Mouse (Mus musculus) intestine, embryonic 14.5 days (tissue): ENCODE measurements around the gene Coil. TPM values are rescaled to one million over a fixed set of nuclear protein-coding genes. Genes with fewer than 3 reads are reported as not detected.

Experiments
- ATAC-seq: fragments of 200-750 bp; cut with Nextera tagmentation; replicated peaks from 2 replicates; pipeline ENCODE4 v1.8.0; 2017; ENCODE audit warnings: low read depth, moderate number of reproducible peaks, moderate TSS enrichment, moderate library complexity; ENCODE audit not compliant: low FRiP score, low TSS enrichment
- DNase-seq: peaks from one replicate; pipeline ENCODE4 v3.0.0-alpha.2; 2018; ENCODE audit warnings: low spot score
- H3K27ac ChIP-seq: fragments of 300-500 bp; sonication (generic); 2 replicates; pipeline ENCODE4 v1.5.1; 2014; ENCODE audit warnings: low read depth, mild to moderate bottlenecking, control low read depth
- H3K27me3 ChIP-seq: fragments of 300-500 bp; sonication (generic); replicated peaks from 2 replicates; pipeline ENCODE4 v1.6.1; 2014; ENCODE audit warnings: low read length, control low read depth; ENCODE audit not compliant: control insufficient read depth, insufficient read depth
- H3K36me3 ChIP-seq: fragments of 300-500 bp; sonication (generic); 2 replicates; pipeline ENCODE4 v1.6.1; 2014; ENCODE audit warnings: low read length, control low read depth; ENCODE audit not compliant: control insufficient read depth, insufficient read depth
- H3K4me1 ChIP-seq: fragments of 300-500 bp; sonication (generic); replicated peaks from 2 replicates; pipeline ENCODE4 v1.6.1; 2014; ENCODE audit warnings: low read length, control low read depth, mixed read lengths; ENCODE audit not compliant: control insufficient read depth, insufficient read depth
- H3K4me2 ChIP-seq: fragments of 300-500 bp; sonication (generic); 2 replicates; pipeline ENCODE4 v1.6.1; 2014; ENCODE audit warnings: low read length
- H3K4me3 ChIP-seq: fragments of 300-500 bp; sonication (generic); 2 replicates; pipeline ENCODE4 v1.5.1; 2014; ENCODE audit warnings: low read depth, low read length, control low read depth, mixed read lengths
- H3K9ac ChIP-seq: fragments of 300-500 bp; sonication (generic); 2 replicates; pipeline ENCODE4 v1.6.1; 2014; ENCODE audit warnings: mild to moderate bottlenecking, low read length
- H3K9me3 ChIP-seq: fragments of 300-500 bp; sonication (generic); 2 replicates; pipeline ENCODE4 v1.6.1; 2016; ENCODE audit warnings: low read length, control low read depth; ENCODE audit not compliant: control insufficient read depth
- whole genome bisulfite sequencing: fragments of 180-500 bp; shearing (Covaris S2); extraction: QIAGEN DNeasy Blood & Tissue Kit; methylation state at CpG from one replicate; pipeline ENCODE4 v1.1.7; 2014; 5-methylcytosine and 5-hydroxymethylcytosine counted together
- polyA plus RNA-seq: library from polyadenylated mRNA; unstranded; fragments of >200 nt; fragmentation: Nextera tagmentation; extraction: Ambion mirVana; gene quantifications from 2 replicates; pipeline ENCODE4 v1.2.1, GENCODE M21; 2014

Coil gene
- 10.4 and 11.0 TPM in 2 replicates for polyA plus RNA-seq

DNA sequence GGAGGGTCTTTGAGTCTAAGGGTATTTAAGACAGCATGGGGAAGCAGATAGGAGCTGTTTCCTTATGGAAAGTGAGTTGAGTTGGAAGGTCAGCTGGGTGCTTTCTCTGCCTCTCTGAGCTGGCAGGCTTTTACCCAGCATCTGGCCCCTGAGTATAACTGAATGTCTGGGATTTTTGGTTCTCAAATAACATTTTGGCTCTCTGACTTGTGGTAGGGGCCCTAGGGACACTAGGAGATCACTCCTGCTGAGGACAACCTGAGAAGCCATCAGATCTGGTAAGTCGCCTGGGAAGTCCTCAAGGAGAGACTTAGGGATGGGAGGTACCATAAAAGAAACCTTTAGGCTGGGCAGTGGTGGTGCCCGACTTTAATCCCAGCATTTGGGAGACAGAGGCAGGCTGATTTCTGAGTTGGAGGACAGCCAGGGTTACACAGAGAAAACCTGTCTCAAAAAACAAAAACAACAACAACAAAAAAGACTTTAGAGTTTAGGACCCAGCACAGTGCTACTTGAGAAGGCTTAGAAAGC is at the start of gene Coil:
TSS of gene Coil (plus strand) at position 51 of the 531 bp plus-strand sequence.
- no peaks in the 10 kb centered on the region for H3K9me3 ChIP-seq
- WGBS: 36% methylated on average over 2 of the region's 2 CpGs
- H3K27ac ChIP-seq: no peak within 1 kb of the TSS
- H3K27me3 ChIP-seq: no peaks in the 10 kb centered on the region
- no peaks in the 10 kb centered on the region for H3K36me3 ChIP-seq
- peaks cover 6% of the 10 kb centered on the region; the same call in 1 of the 2 replicates for H3K4me1 ChIP-seq
- ATAC-seq (no peak), DNase-seq (peak; percentile 63)
- H3K9ac ChIP-seq: no peak within 1 kb of the TSS
- no peak within 1 kb of the TSS for H3K4me3 ChIP-seq
- H3K4me2 ChIP-seq: no peak within 1 kb of the TSS

GRCm38 (mm10) chr11:88926566-88926965 is 43.5 kb upstream of the Coil start:
- Histone ChIP-seq H3K4me2 (no peak overlapping the region), H3K9me3 (no peaks in the 10 kb centered on the region), H3K27me3 (no peaks in the 10 kb centered on the region), H3K36me3 (peaks cover 57% of the 10 kb centered on the region), H3K9ac (no peak overlapping the region), H3K4me1 (no peaks in the 10 kb centered on the region), H3K27ac (no peak overlapping the region), H3K4me3 (no peak overlapping the region)
- DNase-seq (no peak), ATAC-seq (no peak)
- WGBS: 83% methylated on average over 5 of the region's 5 CpGs

DNA sequence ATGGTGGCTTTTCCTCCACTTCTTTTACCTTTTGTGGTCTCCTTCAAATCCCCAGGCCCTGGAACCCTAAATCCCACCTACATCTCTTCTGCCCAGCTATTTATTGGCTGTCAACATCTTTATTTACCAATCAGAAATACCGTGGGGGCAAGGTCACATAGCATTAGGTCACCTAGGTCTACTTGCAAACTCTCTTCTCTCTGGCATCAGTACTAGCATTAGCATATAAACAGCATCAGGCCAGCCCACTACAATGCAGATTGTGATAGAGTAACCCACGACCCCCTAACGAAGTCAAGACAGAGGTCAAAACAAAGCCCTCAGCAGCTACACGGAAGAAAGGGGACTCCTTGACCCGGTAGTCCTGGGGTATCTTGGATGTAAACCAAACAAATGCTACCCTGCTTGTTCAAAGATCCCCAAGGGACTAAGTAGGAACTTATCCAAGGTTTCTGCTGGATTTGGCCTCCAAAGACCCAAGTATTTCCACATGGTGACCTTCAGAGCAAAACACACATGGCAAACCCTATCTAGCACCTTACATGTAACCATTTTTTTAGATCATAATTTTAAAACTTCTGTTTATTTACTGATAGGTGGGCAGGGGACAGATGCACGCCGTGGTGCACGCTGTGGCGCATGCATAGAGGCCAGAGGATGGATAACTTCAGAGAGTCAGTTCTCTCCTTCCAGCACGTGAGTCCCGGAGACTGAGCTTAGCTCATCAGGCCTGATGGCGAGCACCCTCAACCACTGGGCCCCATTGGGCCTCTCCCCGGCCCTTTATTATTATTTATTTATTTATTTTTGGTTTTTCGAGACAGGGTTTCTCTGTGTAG is 38.1 kb upstream of the Coil start:
- ATAC-seq: no peak
- H3K9ac ChIP-seq: no peak overlapping the region
- no peak overlapping the region for H3K4me2 ChIP-seq
- peaks cover 49% of the 10 kb centered on the region for H3K36me3 ChIP-seq
- no peak overlapping the region for H3K4me3 ChIP-seq
- WGBS: 80% methylated on average over 14 of the region's 14 CpGs
- no peaks in the 10 kb centered on the region for H3K4me1 ChIP-seq
- no peak for DNase-seq
- no peaks in the 10 kb centered on the region for H3K27me3 ChIP-seq
- no peaks in the 10 kb centered on the region for H3K9me3 ChIP-seq
- H3K27ac ChIP-seq: no peak overlapping the region

DNA sequence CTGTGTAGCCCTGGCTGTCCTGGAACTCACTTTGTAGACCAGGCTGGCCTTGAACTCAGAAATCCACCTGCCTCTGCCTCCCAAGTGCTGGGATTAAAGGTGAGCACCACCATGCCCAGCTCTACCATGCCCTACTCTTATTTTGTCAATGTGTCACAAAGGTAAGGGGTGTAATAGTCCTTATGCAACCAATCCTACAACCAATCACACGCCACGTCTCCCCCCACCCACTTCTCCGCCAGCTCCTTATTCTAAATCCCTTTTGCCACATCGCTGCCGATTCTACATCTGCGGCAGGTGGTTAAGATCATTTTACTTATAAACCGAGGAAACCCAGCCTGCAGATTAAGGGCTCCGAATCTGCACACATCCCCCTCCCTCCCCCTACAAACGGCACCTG is 37.0 kb upstream of the Coil start:
- DNase-seq: no peak
- Histone ChIP-seq H3K36me3 (peaks cover 49% of the 10 kb centered on the region), H3K4me3 (no peak overlapping the region), H3K9me3 (no peaks in the 10 kb centered on the region), H3K9ac (no peak overlapping the region), H3K4me2 (no peak overlapping the region), H3K27me3 (no peaks in the 10 kb centered on the region), H3K27ac (no peak overlapping the region), H3K4me1 (no peaks in the 10 kb centered on the region)
- ATAC-seq: no peak
- WGBS: 91% methylated on average over 9 of the region's 9 CpGs

DNA sequence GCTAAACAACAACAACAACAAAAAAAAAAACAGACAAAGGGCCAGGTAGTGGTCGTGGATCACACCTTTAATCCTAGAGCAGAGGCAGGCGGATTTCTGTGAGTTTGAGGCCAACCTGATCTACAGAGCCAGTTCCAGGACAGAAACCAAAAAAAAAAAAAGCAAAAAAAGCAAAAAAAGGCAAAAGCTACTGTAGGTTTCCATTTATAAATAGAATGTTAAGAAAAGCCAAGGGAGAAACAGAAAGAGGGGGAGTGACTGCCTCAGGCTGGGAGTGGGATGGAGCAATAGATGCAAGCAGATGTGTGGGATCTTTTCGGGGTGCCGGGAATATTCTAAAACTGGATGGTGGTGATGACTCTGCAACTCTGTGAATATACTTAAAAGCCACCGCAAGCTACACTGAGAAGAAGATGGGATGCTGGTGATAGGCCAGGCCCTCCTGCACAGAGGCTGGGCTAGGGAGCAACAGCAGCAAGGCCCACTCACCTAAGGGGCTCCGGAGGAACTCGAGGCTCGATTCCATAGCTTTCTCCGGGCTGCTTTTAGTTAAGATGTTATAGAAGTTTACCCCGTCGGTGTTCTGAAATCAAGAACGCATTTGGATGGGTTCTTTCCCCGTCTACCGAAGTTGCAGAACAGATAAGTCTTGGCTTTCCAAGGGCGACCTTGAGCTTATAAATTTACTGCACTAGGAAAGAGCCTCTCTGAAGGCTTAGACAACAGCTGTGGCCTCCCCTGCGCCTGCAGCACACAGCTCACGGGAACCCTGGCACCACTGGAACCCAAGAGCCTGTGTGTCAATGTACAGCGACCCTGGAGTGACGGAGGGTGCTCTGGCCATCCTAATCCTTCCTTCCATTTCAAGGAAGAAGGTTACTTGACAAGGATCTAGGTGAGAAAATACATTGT is 35.7 kb upstream of the Coil start:
- 91% methylated on average over 19 of the region's 19 CpGs for WGBS
- Histone ChIP-seq H3K4me2 (no peak overlapping the region), H3K4me1 (no peaks in the 10 kb centered on the region), H3K4me3 (no peak overlapping the region), H3K9me3 (no peaks in the 10 kb centered on the region), H3K36me3 (peaks cover 37% of the 10 kb centered on the region), H3K27me3 (no peaks in the 10 kb centered on the region), H3K9ac (no peak overlapping the region), H3K27ac (no peak overlapping the region)
- ATAC-seq (no peak), DNase-seq (no peak)

DNA sequence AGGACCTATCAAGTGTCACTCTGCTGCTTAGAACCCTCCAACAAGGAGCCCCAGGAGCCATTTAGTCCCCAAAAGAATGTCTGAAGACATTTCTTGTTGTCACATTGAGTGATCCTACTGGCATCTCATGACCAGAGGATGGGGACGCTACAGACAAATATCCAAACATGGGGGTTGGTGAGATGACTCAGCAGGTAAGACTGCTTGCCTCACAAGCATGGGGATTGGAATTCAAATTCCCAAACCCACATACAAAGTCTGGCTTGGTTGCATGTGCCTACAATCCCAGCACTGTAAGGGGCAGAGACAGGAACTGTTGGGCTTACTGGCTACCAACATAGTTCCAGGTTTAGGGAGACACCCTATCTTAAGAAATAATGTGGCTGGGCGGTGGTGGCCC is 32.2 kb upstream of the Coil start:
- ATAC-seq: no peak
- 88% methylated on average over 2 of the region's 2 CpGs for WGBS
- H3K9ac ChIP-seq: no peak overlapping the region

DNA sequence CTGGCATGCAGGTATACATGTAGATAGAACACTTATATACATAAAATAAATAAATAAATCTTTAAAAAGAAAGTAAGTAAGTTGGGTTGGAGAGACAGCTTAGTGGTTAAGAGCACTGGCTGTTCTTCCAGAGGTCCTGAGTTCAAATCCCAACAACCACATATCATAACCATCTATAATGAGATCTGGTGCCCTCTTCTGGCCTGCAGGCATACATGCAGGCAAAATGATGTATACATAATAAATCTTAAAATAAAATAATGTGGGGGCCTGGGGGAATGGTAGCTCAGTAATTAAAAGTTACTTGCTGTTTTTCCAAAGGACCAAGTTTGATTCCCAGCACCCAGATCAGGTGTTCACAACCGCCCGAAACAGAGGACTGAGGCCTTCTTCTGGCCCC is 31.3 kb upstream of the Coil start:
- Histone ChIP-seq H3K9me3 (no peaks in the 10 kb centered on the region), H3K9ac (no peak overlapping the region), H3K4me1 (no peaks in the 10 kb centered on the region), H3K27ac (no peak overlapping the region), H3K4me2 (no peak overlapping the region), H3K36me3 (peaks cover 31% of the 10 kb centered on the region), H3K27me3 (no peaks in the 10 kb centered on the region), H3K4me3 (no peak overlapping the region)
- WGBS: 90% methylated on average over 2 of the region's 2 CpGs
- DNase-seq (no peak), ATAC-seq (no peak)

More for the DNA sequence above, 32.2 kb upstream of the Coil start:
- H3K9me3 ChIP-seq: no peaks in the 10 kb centered on the region
- no peak overlapping the region for H3K4me2 ChIP-seq
- H3K4me3 ChIP-seq: no peak overlapping the region
- no peaks in the 10 kb centered on the region for H3K27me3 ChIP-seq
- no peak overlapping the region for H3K27ac ChIP-seq
- peaks cover 37% of the 10 kb centered on the region for H3K36me3 ChIP-seq
- no peak for DNase-seq
- no peaks in the 10 kb centered on the region for H3K4me1 ChIP-seq

DNA sequence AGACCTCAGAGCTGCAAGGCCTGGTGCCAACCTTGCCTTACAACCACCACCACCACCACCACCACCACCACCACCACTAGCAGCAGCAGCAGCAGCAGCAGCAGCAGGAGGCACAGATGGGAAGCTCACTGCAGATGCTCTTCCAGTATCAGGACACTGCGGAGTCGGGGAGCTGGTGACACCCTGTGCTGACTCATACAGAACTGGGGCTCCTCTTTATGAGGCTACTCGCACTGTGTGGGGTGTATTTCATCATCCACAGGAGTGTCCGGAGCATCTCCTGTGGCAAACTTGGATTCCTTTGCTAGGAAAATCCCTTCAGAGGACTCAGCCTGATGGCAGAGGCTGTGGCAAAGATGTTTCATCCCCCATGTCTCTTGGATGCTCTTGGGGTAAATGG is 30.4 kb upstream of the Coil start:
- H3K4me1 ChIP-seq: no peaks in the 10 kb centered on the region
- H3K4me3 ChIP-seq: no peak overlapping the region
- H3K4me2 ChIP-seq: no peak overlapping the region
- H3K27me3 ChIP-seq: no peaks in the 10 kb centered on the region
- no peak for ATAC-seq
- no peak overlapping the region for H3K27ac ChIP-seq
- peaks cover 32% of the 10 kb centered on the region for H3K36me3 ChIP-seq
- WGBS: 95% methylated on average over 4 of the region's 4 CpGs
- H3K9ac ChIP-seq: no peak overlapping the region
- DNase-seq: no peak
- H3K9me3 ChIP-seq: no peaks in the 10 kb centered on the region
